Mouse (Mus musculus): Measurements from ENCODE around the gene Stoml2.
A peak's percentile ranks its signal among the peaks of the same experiment; 100 is the strongest.

Gene Stoml2

DNA sequence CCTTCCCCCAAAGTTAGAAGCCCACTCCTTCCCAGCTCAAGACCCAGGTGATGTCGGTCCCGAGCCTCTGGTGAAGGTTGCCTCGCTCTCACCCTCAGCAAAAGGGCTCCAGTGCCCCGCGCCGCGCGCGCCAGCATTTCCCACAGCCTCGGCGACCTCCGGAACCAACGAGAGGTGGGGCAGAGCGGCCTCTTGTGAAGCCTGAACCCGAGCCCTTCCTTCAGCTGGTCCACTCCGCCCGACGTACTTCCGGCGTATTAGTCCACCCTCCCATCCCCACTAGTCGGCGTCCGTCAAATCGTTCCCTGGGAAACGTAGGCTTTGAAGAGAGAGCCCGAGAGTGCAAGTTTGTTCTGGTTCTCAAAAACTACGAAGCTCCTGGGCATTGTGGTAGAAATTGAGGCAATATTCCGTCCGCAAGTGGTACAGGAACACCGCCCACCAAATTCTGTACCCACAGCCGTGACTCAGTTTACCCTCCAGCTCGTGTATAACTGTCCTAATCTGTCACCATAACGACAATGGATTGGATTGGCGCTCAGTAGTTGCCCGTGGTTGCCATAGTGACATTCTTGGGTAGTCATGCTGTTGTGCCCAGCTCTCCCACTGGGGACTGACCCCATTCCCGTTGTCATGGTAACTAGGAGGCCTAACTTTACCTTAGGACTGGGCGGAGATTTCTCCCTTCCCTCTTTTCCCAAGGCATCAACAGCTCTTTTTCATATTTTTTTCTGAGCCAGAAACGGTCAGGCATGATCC lies at the start of gene Stoml2:
Gene Stoml2, minus strand, starts transcription at position 474 of the 759 bp plus-strand sequence.
- DNase-seq (ENCODE audit: low read depth, low spot score), result peak; percentile 87

DNA sequence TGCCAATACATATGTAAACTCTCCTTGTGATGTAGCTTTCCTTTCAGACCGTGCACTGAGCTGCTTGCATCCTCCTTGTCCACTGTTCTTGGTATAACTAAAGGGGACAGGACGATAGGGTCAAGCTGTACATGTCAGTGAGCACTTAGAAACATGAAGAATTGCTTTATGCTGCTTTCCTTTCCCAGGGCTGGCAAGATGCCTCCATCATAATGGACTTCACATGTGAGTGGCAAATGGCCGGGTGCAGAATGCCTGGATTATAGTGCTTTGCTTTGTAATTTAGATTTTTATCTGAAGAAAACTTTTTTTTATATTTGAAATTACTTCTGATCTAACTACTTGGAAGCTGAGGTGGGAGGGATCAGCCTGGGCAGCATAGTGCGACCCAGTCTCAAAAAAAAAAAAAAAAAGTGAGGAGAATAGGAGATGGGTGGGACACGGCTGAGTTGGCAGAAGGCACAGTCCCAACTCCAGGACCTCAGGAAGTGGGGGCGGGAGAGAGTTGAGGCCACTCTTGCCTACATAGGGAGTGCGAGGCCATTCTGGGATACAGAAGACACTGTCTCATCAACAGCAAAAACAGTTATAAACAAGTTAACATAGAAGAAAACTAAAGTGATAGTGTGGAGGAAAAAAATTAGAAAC lies 46.7 kb upstream of the Stoml2 start:
- DNase-seq (ENCODE audit: low read depth, low spot score), result no peak

DNA sequence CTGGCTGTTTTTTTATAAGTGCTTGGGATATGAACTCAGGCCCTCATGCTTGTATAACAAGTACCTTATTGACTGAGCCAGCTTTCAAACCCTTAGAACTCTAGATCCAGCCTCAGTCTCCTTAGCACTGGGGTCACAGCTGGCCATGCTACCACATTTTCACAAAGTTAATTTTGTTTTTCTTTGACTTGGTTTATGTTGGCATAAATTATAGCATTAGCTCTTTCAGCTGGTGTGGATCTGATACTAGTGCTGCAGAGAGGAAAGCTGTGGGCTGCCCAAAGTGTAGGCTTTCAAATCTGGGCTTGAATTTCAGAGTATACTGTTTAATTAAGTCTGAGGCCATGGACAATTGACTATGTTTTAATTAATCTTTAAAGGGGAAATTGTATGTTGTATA lies 43.4 kb upstream of the Stoml2 start:
- no peak for DNase-seq (ENCODE audit: low read depth, low spot score)

DNA sequence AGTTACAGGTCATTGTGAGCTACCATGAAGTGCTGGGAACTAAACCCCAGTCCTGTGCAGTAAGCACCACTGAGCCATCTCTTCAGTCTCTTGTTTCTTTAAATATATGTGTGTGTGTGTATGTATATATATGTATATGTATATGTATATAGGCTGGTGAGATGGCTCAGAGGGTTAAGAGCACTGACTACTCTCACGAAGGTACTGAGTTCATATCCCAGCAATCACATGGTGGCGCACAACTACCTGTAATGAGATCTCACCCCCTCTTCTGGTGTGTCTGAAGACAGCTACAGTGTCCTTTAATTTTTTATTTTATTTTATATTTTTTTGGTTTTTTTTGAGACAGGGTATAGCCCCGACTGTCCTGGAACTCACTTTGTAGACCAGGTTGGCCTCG lies 34.0 kb upstream of the Stoml2 start:
- no peak for DNase-seq (ENCODE audit: low read depth, low spot score)

DNA sequence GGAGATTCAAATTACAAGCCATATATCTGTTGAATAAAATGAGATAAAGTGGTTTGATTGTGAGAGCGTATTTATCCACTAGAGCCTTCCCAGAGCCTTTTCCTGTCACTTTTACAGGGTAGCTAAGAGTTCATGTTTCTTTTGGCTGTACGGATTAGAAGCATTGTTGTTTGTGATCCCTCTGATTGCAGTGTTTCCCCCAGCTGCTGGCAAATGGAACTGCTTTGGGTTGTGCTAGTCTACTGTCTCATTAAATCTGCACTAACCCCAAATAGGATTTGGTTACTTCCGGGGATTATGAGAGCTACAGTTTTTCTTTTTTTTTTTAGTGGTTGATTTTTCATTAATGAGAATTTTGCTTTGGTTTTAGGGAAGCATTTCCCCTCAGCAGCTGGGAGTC lies 28.8 kb upstream of the Stoml2 start:
- no peak for DNase-seq (ENCODE audit: low read depth, low spot score)

DNA sequence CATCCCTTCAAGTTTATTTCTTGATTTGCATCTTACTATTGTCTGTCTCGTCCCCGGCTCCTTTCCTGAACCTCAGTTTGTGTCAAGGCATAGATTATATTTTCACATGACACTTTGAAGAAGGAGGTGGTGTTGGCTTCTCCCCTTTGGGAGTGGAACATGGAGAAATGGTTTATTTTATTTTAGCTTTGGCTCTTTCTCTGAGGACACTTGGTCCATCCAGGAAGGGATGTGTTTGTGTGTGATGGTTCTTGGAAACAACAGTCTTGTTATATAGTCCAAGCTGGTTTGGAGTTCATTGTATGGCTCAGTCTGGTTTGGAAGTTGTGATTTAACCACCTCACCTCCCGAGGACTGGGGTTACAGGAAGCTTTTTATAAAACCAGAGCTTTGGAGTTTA lies 28.2 kb upstream of the Stoml2 start:
- DNase-seq (ENCODE audit: low read depth, low spot score), result no peak

DNA sequence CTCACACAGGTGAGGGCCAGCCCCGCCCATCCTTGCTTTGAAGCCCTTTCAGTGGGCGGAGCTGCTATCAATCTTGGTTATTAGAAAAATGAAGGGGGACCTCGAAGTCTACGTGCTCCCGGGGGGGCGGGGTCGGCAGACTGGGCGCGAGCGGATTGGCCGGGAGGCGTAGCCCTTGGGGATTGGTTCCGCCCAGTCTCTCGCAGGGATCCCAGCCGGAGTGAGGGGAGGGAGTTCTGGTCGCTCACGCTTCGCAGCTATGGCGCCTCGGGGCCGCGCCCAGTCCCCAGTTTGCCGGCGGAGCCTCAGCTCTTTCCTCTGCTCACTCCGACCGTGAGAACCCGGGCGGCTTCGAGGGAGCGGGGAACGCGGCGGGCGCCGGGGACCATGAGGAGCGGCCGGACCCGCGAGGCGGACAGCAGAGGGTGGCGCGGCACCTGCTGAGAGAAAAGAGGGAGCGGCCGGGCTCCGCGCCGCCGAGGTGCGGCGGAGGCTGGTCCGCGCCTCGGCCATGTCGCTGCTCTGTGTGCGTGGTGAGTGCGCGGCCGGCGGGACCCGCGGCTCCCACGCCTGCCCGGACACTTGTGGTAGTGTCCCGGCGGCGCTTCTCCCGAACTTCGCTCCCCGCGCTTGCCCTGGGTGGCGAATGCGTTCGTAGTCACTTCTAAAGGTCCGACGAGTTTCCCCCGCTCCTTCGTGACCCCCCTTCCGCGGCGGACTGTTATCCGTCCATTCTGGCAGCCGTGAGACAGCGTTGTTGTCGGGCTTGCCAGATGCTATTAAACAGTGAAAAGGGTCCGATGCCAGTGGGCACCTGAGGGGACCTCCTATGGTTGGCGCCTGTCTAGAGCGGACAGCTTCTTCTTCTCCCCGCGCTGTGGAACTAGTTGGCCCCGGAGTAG lies 27.5 kb upstream of the Stoml2 start, which contains the start of gene Unc13b:
Gene Unc13b, plus strand, starts transcription at position 201 of the 902 bp plus-strand sequence.
- DNase-seq (ENCODE audit: low read depth, low spot score), result peak; percentile 84

DNA sequence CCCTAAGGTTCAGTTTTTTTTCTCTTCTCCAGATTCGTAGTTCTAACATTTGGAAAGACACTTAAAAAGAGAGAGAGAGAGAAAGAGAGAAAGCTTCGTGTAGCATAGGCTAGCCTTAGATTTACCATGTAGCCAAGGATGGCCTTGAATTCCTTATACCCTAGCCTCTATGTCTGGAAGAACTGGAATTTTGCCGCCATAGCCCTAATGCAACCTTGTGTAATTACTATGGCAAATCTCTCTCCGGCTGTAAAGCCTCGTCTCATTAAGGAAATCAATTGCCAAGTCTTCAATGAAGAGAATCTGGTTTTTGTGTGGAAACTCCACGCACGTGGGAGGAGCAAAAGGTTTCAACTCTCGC lies 26.9 kb upstream of the Stoml2 start:
- no peak for DNase-seq (ENCODE audit: low read depth, low spot score)

DNA sequence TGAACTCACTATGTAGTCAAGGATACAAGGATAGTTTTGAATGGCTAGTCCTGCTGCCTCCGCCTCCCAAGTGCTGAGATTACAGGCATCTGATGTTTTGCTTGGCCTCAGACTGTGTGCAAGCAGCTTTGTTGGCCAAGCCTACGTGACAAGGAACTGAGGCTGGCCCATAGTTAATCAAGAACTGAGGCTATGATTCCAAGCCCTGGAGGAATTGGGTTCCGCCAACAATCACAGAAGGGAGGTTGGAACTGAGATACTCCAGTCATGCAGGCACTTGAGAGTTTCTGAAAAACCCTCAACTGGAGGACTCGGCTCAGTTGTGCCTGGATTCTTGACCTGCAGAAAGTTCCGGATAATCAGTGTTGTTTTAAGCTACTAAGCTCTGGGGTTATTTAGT lies 26.1 kb upstream of the Stoml2 start:
- no peak for DNase-seq (ENCODE audit: low read depth, low spot score)

DNA sequence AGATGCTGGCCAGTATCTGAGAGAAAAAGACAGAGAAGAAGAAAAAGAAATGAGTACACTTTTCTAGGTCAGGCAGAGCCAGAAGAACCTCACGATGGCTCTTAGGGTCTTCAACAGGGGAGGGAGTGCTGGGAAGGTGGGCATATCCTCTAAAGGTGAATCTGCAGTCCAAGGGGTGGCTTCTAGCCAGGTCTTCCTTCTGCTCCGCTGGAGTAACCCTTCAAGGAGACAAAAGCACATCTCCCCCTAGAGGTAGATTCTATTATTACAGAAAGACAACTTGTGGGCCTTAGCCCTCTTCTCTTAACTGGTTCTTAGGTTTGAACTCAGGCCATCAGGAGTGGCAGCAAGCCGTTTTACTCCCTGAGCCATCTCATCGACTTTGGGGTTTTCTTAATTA lies 21.1 kb upstream of the Stoml2 start:
- peak; percentile 46 for DNase-seq (ENCODE audit: low read depth, low spot score)

DNA sequence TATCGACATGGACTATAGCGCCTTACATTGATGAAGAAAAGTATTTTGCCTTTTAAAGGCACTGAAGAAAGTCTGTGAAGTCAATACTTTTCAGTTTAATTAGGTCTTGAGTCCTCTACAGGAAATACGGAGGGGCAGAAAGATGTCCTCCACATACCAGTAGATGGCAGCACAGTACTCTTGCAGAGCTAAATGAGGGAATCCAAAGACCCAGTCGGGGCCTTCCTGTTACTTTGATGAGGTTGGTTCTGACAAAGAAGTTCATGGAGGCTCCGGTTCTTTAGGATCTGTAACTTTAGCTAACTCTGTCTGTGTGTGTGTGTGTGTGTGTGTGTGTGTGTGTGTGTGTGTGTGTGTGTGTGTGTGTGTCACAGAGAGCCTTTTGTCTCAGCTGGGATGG lies 15.7 kb upstream of the Stoml2 start:
- DNase-seq (ENCODE audit: low read depth, low spot score), result peak; percentile 73

DNA sequence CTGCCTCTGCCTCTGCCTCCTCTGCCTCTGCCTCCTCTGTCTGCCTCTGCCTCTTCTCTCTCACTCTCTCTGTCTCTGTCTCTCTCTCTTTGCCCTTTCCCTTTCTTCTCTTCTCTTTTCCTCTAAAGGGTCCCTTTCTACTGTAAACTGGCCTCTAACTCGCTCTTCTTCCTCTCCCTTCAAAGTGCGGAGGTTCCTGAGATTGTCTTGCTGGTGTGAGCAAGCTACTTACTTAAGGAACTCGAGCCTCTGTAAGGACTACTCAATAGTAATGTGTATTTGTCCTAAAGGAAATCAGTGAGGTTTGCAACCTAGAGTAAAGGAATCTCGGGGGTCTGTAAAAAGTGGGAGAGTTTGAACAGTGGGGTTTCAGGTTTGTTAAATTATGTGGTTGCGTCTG lies 15.1 kb upstream of the Stoml2 start:
- no peak for DNase-seq (ENCODE audit: low read depth, low spot score)

DNA sequence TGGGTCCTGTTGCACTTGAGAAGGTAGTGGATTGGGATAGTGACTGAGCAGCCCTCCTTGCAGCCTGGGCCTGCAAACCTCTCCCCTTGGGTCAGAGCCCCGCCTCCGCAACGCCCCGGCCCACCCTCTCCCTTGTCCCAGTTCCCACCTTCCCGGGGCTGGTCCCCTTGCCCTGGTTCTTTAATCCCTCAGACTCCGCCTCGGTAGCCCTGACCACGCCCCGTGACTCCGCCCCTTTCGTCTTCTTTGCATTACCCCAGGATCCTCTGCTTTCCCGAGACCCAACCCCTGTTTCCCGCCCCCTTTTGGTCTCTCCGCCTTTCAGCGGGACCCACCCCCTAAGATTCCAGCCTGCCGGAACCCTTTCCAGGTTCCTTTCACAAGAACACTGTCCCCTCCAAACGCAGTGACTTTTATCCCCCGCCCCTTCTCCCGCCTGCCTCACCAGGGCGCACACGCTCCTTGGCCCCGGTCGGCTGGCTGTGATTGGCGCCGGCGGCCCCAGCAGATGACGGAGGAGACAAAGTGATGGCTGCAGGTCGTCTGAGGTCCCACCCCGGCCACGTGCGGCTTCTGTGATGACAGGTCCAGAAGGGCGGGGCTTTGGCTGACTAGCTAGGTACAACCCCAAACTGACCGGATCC lies 14.3 kb upstream of the Stoml2 start, which contains the start of gene Fam214b:
Gene Fam214b, minus strand, starts transcription at position 562 of the 644 bp plus-strand sequence.
- peak; percentile 98 for DNase-seq (ENCODE audit: low read depth, low spot score)

DNA sequence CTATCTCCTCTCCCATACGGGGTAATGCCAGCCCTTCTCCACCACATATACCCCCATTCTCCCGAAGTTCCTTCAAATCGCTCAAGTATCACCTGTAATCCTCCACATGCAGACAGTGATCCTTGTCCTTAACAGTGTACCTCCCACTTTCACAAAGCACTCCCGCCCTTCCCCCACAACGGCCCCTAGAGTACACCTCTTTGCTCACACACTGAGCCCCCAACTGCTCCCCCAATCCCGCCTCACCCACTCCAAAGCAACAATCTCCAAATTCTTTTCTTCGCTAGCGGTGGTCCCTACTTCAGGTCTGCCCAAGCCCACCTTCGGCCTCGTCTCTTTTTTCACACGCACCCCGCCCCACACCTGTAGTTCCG lies 13.8 kb upstream of the Stoml2 start:
- DNase-seq (ENCODE audit: low read depth, low spot score), result no peak

DNA sequence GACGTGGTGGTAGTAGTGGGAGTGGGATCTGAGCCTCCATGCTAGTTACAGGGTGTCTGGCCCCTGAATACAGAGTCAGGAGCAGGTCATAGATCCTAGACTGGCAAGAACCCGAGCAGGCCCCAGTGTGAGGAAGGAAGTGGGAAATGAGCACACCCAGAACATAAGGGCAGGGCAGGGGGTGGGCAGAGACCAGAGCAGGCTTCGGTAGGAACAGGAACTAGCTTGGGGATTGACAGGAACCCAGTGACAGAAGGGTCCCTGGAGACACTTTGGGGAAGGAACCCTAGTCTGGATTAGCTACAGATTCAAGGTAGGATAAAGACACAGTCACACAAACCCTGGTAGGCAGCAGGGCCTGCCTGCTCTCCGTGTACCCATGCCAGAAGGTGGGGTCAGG lies 13.2 kb upstream of the Stoml2 start:
- no peak for DNase-seq (ENCODE audit: low read depth, low spot score)

DNA sequence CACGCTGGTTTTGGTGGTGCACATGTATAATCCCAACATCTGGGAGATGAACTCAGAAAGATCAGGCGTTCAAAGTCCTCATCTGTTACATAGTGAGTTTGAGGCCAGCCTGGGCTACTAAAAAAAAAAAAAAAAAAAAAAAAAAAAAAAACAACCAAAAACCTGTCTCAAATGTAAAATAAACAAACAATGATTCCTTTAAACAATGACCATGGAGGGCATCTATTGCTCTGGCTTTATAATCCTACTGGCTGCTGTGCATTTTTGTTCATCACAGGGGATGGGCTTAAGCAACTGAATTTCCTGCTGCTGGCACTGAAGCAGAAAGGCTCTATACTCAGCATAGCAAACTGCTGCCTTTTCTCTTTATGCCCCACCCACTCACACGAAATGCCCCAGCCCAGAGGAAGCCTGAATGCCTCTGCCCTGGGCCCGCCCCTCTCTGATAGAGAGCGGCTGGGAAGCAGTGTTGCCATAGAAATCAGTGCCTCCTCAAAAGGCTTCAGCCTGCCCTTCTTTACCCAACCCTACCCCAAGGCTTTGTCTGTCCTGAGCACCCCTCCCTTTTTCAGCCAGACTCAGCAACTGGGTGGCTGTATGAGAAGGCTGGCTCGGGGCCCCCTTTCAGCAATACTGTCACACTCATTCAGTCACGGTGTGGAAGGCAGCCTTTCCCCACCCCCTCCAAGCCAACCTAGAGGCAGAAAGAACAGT lies 12.3 kb upstream of the Stoml2 start:
- DNase-seq (ENCODE audit: low read depth, low spot score), result peak; percentile 44

DNA sequence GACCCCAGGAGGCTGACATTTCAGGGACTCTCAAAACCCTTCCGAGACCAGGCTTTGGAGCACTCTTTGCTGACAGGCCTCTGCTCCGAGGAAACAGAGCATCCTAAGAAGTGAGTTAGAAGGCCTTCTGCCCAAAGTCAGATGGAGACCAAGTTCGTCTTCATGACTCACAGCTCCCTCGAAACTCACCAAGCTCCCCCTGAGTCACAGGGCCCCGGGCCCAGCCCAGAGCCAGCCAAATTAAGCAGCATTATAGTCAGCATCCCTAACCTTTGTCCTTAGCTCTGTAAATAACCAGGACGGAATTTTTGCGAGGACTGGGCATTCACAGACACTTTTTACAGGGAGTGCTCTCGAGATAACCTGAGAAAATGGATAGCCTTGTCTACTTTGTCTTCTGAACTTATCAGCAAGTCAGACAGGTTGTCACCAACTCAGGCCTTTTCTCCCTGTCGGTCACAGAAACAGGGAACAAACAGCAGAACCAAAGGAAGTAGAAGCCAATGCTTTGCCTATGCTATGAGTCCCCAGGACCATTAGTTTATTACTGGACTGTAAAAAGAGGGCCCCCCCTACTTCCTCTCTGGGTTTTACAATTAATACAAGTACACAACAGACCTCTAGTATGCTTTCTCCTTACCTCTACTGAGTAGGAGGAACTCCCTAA lies 9.5 kb upstream of the Stoml2 start:
- DNase-seq (ENCODE audit: low read depth, low spot score), result no peak

DNA sequence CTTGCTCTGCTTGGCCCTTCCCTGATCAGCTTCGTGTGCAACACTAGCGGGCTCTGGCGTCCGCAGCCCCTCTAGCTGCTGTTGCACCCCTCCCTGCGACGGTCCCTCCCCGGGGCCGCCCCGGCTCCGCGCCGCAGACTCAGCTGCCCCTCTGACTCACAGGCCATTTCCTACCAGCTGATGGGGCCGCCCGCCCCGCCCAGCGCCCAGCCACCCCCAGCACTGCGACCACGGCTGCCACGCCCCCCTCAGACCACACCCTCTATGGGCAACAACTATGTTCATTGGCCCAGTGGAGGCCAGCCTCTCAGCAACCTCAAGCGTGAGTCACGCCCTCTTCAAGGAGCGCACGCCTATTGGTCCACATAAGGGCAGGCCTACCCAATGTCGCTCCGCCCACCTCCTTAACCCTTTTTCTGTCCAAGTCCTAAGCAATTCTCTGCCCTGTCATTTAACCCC lies 8.6 kb upstream of the Stoml2 start:
- peak; percentile 93 for DNase-seq (ENCODE audit: low read depth, low spot score)

DNA sequence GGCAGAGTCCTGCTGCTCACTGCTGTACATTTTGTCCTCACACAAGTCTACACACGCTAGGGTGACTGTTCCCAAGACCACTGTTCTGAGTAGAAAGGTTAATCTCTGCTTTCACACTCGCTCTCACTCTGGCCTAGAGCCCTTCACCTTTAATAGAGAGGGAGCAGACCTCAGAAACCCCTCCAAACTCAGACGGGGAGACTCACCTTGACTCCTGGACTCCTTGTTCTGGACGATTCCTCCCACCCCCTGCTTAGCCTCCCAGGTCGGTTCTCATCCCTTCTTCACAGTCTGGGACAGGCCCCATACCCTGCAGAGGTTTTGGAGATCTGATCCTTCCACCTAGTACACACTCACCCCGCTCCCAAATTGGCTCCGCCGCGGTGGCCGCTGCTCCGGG lies 8.1 kb upstream of the Stoml2 start:
- no peak for DNase-seq (ENCODE audit: low read depth, low spot score)

Data from embryo, embryonic 11.5 days (tissue).